Mouse (Mus musculus): Measurements from ENCODE around the gene Olfr1410.

Gene Olfr1410

DNA sequence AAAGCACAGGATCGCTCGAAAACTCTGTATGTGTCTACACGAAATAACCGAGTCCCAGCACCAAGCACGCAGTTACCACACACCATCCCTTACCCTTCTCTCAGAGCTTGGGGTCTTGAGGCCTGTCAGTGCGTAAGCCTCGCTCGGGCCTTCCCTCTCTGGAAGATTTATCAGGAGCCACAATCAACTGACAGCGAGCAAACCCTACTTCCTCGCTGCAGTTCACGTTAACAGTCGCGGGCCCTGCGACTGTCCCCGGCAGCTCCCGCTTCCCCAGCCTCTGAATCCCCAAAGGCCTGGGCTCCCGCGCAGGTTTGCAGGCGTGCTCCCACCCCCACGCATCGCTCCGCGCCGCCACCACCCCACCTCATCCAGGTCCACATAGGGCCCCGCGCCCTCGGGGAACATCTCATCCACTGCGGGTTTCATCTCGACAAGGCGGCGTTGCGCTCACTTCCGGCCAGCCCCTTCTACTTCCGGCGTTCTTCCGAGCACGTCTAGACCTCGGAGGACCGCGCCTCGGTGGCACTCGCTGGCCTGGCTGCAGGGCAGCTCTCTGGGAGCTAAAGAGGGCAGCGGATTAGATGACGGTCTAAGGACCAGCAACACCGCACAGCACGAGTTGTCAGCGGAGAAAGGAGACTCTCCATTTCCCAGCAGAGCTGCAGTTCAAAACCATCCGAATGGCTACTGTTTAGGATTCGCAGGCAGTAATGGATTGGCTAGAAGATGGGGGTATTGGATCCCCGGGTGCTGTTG lies 36.1 kb downstream of the Olfr1410 start, which contains the start of gene Cops9:
Gene Cops9 (minus strand): TSS at position 472 of the 759 bp plus-strand sequence.
- DNase-seq = peak; percentile 91

DNA sequence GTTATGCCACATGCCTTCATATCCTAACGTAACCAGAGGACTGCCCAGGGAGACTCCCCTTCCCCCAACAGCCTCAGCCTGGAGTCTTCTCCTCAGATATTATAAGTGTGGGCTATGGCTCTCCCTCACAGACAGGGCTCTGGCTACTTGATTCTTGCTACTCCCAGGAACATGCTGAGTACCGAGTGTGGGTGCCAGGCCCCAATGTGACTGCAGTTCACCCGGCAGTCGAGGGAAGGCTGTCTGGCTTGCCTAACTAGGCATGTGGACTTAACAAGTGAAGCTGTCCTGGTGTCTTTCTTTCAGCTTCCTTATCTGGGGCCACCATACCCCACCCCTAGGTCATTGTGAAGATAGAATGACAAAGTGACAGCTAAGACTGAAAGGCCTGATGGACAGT lies 38.1 kb downstream of the Olfr1410 start:
- DNase-seq = no peak

DNA sequence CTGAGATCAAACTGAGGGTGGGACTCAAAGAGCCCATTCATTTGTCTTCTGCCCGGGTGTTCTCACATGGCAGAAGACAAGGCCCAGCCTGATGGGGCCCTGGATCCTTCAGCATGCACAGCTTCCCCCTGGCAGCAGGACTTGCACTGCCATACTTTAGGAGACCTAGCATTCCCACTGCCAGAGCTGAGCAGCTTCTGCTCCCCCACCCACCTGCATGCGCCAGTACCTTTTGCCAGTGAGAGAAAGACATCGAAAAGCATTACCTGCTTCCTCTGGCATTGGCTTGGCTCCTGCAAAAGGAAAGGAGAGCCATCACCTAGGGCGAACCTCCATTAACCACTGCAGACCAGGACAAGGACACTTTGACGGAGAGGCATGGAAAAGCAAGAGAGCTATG lies 39.3 kb downstream of the Olfr1410 start:
- no peak for DNase-seq

DNA sequence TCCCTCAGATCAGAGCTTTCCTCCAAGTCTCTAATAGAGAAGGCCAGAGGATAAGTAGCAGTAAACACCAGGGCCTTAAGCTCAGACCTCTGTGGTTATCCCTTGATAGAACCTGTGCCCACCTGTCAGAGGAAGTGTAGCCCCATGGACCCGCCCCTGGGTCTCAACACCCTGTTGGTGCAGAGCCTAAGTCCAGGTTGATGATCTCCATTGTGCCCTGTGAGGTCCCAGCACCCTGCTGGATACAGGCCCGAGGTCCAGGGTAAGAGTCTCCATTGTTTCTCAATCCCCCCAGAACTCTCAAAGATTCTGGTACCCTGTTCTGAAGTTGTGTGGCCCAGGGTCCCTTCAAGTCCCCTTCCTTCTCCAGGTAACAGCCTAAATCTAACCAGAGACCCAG lies 40.5 kb downstream of the Olfr1410 start:
- no peak for DNase-seq

DNA sequence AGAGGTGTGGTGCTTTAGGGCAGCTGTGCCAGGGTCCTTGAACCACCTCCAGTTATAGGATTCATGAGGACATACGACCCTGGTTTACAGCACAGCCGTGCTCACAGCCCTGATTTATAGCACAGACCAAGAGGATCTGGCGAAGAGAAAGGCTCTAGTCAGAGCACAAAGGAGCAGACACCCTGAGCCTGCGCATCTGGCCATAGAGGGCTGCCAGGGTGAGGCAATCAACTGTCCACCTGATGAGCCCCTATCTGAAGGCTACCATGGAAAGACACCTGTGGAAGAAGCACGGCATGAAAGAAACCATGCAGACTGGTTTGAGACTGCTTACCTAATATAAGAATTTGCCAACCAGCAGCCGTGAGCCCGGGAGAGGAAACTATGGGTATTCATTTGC lies 41.0 kb downstream of the Olfr1410 start:
- DNase-seq = no peak

DNA sequence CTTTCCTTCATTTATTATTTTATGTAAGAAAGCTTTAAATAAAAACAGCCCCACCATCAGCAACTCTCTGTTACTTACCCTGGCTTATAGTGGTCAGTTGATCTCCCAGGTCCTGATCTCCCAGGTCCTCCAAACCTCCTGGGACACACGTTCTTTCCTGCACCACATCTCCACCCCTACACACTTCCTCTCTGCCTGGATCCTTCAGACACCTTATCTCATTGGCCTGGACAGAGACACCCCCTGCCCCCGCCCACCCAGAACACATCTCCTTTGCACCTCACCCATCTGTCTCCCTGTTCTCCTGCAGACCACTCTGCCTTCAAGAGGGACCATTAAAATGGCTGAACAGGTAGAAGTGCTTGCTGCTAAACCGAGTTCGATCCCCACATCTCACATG lies 41.4 kb downstream of the Olfr1410 start:
- no peak for DNase-seq

DNA sequence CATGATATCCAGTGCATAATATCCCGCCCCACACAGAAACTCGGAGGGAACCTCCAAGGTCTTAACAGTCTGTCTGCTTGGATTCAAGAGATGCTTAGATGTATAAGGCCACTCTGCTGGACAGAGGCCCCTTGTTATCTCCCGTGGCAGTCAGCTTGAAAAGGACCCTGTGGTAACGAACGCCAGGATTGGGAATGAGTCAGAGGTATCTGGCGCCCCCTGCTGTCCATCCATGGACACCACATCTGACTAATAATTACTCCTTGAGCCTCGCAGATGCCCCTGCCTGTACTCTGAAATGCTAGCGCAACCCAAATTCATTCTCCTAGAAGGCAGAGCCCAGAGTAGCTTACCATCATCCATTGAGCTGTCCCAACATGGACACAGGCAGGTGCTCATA lies 42.2 kb downstream of the Olfr1410 start:
- peak; percentile 77 for DNase-seq

DNA sequence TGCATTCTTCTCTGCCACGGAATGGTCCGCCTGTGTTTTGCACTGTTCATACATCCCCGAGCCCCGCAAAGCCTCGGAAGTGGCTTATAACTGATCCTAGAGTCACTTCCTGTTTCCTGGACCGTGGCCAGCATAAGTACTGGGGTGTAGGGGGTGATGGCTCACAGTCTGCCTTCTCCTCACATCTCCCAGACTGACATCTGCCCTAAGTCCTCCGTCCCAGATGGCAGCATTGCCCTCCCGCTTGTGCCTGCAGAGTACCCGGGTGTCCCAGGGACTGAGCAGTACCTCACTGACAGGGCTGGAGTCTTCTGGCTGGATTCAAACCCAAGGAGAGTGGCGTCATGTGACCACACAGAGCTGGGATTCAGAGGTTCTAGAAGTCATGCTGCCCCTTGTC lies 42.6 kb downstream of the Olfr1410 start:
- no peak for DNase-seq

DNA sequence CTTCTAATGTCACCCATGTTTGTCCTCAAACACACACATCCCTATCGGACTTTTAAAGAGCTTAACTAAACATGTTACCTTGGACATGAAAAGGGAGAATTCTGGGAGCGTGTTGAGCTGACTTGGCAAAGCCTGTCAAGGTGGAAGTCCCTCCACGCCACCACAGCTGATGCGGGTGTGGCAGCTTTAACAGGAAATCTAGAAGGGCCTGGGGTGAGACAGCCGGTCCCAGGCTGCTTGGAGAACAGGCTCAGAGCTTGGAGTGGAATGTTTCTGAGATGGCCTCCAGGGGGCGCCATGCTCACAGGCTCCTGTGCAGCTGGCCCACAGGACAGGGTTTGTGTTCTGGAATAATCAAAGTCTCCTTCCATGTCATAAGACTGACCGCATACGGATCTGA lies 43.1 kb downstream of the Olfr1410 start, which contains the start of gene Otos:
Gene Otos (minus strand): TSS at position 169 of the 400 bp plus-strand sequence.
- peak; percentile 68 for DNase-seq

DNA sequence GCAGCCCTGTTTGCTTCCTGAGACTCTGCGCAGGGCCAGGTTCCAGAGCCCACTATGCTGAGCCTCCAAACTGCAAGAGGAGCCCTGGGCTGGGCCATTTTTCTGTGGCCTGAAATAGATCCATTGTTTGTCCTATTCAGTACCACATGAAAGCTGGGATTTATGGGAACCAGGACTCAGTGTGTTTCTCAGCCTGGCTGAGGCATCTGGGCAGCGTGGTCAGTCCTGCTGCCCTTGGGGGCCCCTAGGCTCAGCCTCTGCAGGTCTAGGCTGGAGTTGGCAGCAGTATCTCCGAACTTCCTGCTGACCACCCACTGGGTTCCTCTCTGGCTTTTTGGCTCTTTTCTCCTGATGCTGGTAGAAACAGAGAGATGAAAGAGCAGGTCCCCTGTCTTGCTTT lies 45.9 kb downstream of the Olfr1410 start:
- DNase-seq = no peak

DNA sequence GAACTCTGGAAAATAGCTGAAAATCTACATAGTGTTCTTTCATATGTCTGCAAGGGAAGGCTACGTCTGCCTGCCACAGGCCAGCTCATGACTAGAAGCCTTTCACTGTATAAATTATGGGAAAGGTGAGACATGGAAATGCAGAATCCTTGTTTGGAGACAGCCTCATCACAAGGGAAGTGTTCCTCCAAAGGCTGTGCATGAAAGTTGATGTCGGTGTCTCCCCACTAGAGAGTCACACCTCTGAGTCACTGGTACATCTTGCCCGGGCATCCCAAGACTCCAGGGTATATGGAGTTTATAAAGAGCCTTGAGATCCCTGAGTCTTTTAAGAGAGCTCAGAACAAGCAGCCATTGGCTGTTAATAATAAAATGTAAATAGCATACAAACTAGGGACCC lies 47.6 kb downstream of the Olfr1410 start:
- DNase-seq = no peak

DNA sequence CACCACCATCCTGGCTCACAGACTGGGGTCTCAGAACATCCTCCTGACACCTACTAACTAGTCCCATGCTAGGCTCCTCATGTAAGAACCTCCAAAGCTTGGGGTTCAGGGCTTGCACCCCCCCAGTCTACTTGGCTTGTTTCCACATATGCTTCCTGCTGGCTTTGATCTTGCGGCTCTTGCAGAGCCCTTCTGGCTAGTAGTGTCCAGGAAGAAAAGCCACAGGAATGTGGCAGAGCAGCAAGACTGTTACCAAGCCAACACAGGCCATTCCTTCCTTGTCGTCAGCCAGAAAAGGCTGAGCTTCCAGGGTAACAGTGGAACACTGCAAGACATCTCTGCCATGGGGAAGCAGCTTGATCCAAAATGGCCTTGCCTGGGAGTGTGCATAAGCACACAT lies 49.1 kb downstream of the Olfr1410 start:
- DNase-seq = no peak

DNA sequence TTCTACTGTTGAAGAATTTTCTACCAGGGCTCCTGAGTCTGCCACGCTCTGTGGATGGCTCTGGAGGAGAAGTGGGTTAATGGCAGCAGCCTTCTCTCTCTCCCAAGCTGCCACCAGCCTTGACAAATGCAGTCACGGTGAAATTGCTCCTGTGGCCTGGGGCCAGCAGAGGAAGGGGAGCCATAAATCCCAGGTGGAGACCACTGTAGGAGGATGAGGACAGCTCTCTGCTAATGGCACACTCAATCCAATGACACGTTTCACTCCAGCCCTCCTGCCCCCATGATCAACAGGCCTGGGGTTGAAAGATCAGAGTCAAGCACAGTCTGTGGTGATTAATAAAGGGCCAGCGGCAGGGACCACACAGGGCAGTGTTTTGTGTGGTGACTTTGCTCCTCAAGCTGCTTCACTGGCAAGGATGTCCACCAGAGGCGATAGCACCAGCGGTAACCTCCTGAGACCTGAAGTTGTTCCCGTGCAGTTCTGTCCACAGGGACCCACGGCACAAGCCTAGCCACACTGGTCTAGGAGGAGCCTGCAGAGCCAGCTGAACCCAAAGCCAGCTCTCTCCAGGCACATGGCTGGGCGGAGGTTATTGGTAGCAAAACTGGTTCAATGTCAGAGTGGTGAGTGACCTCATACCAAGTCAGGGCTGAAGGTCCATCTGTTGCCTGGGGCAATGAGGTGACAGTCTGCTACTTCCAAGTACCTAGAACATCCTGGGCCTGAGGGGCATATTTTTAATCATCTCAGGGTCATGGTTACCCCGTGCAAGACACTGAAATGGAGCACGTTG lies 51.6 kb downstream of the Olfr1410 start:
- no peak for DNase-seq

DNA sequence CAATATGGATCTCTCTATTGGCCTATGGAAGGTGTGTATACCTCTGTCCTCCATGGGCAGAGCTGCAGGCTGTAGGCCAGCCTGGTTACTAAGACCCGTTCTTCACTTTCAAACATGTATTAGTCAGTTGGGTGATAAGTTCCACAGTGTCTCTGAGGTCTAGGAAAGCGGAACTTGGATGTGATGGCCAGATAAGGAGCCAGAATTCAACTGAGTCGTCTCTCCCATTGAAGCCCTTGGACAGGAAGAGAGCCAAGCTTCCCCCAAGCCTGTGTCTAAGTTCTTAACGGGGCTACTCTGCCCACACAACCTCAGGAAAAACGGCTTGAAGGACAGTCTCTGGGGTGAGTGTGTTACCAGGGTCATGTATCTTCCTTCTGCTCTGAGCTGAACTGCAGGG lies 53.8 kb downstream of the Olfr1410 start:
- DNase-seq = no peak

All from cerebellum, adult 8-10 months (tissue).